Mouse (Mus musculus): ENCODE data around the gene Foxl2.

The Foxl2 gene

DNA sequence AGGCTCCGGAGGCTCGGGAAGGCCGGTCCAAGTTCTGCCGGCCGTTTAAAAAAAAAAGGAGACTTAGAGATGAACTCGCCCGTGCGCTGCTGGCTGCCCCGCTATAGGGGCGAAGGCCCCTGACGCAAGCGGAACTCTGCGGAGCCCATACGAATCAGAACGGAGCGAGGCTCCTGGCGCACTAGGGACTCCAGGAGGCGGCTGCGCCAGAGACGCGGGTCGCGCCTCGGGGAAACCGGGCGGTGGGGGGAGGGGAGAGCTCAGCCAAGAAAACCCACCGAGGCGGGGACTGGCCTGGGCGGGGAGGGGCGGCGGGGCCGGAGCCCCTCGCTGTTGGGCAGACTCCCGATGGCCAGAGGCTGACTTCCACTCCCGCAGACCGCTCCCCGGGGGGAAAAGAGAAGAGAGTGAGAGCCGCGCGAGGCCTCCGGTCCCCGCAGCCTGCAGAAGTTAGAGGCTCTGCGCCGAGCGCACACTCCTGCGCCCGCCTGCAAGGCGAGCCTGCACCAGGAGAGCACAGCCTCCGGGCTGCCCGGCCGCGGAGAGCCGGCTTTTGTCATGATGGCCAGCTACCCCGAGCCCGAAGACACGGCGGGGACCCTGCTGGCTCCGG, at the start of gene Foxl2:
Gene Foxl2, plus strand, starts transcription at position 186 of the 613 bp plus-strand sequence.
- peak; percentile 40 to 42 for DNase-seq

GRCm38 (mm10) chr9:98920629-98921523, 34.2 kb upstream of the Foxl2 start:
- no peak for DNase-seq

GRCm38 (mm10) chr9:98923119-98923518, 32.0 kb upstream of the Foxl2 start:
- no peak for DNase-seq

DNA sequence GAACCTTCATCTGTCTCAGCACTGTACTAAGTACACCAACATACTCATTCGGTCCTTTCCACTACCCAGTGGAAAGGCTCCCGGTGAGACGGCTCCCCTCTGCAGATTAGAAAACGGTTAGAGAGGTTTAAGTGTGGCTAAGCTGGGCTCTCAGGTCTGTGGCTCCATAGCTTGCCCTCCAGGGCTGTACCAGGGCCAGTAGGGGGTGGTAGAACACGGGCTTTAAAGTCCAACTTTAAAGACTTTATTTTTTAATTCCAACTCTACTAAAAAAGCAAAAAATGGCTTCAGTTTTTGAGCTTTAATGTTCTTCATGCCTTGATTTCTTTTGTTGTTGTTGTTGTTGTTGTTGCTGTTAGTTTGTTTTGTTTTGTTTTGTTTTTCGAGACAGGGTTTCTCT, 30.9 kb upstream of the Foxl2 start:
- no peak for DNase-seq

- DNase-seq = no peak
Observed at GRCm38 (mm10) chr9:98929496-98929895, 25.6 kb upstream of the Foxl2 start.

- no peak for DNase-seq
Observed at GRCm38 (mm10) chr9:98932931-98933330, 22.2 kb upstream of the Foxl2 start.

DNA sequence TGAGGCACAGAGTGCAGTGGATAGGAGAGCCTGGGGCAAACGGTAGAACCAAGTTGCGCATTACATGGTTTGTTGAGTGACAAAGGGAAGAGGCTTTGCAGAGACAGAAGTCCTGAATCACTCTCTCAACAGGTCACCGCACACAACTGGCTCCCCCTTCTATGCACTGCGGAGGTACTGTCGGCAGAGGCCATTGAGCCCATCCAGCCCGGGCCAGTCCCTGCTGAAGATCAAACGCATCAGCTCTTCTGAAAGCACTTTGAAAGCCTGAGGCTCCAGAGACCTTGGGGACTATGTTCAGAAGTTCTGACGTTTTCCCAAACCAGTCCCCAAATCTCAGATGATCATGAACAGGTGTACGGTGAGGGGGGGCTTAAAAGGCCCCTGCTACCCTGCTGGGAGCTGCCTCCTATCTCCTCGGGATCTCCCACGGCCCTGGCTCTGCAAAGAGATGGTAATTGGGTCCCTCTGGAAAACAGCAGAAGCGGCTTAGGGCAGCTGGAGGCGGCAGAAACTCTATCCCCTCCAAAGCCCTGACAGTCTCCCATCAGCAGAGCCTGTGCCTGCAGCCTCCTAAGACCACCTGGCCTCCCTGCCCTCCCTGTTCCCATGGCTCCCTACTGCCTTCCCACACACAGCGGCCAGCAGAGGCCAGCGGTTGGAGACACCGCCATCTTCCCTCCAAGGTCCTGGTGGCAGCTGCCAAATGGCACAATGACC, 19.7 kb upstream of the Foxl2 start:
- DNase-seq = no peak

DNA sequence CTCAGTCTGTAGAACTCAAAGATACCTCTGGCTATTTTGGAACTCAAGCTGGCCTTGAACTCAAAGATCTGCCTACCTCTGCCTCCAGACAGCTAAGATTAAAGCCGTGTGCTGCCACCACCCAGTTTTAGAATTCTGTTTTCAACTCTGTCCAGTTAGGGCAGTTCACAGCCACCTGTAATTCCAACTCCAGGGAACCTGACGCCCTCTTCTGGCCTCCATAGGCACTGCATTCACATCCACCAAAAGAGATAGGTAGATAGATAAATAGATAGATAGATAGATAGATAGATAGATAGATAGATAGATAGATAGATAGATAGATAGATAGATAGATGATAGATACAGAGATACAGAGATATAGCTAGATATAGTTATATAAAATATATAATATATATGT, 15.8 kb upstream of the Foxl2 start:
- no peak for DNase-seq

- DNase-seq = peak in 1 of 2 experiments; percentile 28
Observed at GRCm38 (mm10) chr9:98952171-98953050, 2.7 kb upstream of the Foxl2 start.

DNA sequence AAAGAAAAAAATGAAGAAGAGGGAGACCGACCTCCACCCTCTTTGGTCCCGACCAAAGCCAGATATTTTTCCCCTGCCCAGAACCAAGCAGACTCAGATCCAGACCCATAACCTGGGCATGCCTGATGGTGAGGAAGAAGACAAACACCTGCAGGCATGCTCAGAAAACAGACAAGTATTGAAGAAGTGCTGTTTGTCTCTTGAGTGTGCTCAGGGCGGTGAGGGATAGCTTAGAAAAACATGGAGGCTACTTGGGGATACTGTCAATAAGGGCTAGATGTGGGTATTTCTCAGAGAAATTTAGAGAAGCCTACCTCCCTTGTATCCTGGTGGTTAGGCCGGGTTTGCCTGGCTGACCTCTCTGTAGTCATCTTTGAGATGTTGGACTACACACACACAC, 1.8 kb upstream of the Foxl2 start:
- DNase-seq = no peak

GRCm38 (mm10) chr9:98953830-98954229, 1.3 kb upstream of the Foxl2 start:
- DNase-seq = no peak

DNA sequence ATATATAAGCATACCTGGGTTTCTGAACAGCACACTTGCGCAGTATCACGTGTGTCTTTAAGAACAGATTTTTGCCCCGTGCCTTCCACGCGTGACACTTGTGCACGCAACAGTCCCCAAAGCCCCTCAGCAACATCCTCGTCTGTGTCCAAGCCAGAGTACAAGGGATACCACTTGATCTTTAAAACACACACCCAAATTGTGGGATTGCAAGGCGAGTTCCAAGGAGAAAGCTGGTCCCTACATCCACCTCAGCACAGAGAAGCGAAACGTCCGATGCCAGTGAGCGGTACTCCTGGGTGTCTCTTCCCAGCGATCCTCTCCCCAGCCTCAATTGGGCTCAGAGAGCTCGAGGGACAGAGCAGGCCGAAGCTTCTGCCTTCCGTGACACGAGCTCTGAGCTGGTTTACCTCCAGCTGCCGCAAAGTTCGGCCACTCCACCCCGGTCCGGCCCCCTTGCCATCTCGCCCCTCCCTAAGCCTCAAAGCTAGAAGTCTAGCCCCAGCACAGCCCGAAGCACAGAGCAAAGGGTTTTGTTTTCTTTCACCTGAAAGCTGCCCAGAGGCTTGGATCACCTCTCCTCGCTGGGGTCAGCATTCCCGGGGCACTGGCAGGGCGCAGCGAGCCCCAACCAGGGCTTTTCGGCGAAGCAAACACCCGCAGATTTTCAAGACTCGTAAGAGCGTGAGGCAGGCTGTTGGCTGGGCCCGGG, 541 bp upstream of the Foxl2 start:
- DNase-seq = no peak

DNA sequence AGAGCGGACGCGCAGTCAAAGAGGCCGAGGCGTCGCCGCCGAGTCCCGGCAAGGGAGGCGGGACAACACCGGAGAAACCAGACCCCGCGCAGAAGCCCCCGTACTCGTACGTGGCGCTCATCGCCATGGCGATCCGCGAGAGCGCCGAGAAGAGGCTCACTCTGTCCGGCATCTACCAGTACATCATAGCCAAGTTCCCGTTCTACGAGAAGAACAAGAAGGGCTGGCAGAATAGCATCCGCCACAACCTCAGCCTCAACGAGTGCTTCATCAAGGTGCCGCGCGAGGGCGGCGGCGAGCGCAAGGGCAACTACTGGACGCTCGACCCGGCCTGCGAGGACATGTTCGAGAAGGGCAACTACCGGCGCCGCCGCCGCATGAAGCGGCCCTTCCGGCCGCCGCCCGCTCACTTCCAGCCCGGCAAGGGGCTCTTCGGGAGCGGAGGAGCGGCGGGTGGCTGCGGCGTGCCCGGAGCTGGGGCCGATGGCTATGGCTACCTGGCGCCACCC, 682 bp downstream of the Foxl2 start:
- DNase-seq = peak in 1 of 2 experiments; percentile 31

GRCm38 (mm10) chr9:98956591-98957381, 1.7 kb downstream of the Foxl2 start:
- peak; percentile 36 to 49 for DNase-seq

GRCm38 (mm10) chr9:98957751-98958351, 2.8 kb downstream of the Foxl2 start:
- peak in 1 of 2 experiments; percentile 38 for DNase-seq

- DNase-seq = no peak
Observed at GRCm38 (mm10) chr9:98958628-98959027, 3.5 kb downstream of the Foxl2 start.

GRCm38 (mm10) chr9:98959851-98960250, 4.8 kb downstream of the Foxl2 start:
- DNase-seq = no peak

DNA sequence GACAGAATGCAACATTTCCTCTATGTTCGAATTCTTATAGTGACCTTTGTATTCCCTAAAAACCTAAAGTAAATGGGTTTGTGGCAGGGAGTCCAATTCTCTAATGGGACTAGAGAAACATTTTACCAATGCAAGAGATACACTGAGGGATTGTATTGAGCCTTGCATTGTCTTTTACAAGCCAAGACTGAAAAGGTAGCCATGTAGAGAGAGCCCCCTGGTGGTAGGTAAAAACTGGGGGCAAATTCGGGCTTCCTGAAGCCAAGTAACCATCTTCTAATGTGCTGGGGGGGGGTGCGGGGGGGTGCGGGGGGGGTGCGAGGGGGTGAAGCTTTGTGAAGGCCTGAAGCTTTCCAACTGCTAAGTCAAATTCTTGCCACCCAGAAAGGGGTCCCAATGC, 5.3 kb downstream of the Foxl2 start:
- no peak for DNase-seq

DNA sequence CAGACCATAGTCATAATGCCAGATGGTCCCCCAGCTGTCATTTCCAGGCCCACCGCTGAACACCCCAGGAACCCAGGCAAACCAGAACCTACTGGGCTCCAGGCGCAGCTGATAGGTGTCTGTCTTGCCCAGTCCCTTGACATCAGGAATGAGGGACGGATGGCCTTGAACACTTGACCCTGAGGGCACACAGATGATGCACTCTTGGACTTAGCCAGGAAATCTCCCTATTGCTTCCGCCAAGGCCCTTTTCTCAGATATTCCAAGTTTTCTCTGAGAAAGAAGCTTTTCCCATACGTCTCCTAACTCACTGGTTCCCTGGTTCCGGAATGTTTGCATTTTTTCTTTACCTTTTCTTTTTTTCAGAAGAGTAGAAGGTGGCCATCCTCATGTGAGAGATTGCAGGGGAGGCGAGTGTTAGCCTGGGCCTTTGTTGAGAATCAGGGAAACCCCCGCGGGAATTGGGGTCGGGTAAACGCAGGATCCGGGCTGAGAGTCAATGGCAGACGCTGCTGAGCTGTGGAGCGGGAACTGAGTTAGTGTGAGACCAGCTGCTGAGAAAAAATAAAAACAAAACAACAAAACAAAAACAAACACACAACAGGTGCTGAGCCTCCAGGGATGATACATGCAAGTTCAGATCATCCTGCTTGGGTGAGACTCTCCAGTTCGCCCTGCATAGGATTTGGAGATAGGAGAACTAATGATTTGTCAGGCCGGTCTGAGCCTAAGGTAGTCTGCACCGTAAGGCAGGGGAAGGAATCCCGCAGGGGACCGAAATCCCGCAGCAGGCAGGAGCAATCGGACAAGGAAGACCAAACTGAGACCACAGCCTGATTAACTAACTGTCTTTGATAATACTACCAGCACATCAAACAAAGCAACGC, 6.7 kb downstream of the Foxl2 start:
- no peak for DNase-seq
